Mouse (Mus musculus) c-Kit-negative CD71-positive TER-119-positive erythroid progenitor cells, embryonic 14.5 days (primary cell): ENCODE results near the gene Fen1.
A peak's percentile ranks its signal among the peaks of the same experiment; 100 is the strongest.
"Not testable (repeated sequence)": the region's sequence is repeated elsewhere in the genome, so short reads cannot be mapped to it uniquely, and the experiment has no call there.

Source experiments
- DNase-seq: peaks from one replicate; pipeline ENCODE4 v3.0.0-alpha.2; 2013; ENCODE audit warnings: low read depth, low spot score

The Fen1 gene

DNA sequence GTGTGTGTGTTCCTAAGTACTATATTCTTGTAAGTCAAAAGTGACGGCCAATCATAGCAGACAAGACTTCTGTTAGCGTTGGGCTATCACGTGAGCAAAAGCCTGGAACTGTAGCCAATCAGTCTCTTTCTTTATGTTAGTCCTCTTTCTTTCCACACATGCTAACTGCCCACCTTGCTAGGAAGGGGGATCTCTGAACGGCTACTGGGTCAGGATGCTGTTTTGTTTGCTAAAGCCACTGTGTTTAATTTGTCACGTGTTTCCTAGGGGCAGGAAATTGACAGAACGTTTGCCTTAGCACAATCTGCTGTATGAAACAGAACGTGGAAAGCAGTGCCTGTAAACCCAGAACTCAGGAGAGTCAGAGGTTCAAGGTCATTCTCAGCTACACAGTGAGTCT, 21.8 kb downstream of the Fen1 start:
- DNase-seq = no peak

DNA sequence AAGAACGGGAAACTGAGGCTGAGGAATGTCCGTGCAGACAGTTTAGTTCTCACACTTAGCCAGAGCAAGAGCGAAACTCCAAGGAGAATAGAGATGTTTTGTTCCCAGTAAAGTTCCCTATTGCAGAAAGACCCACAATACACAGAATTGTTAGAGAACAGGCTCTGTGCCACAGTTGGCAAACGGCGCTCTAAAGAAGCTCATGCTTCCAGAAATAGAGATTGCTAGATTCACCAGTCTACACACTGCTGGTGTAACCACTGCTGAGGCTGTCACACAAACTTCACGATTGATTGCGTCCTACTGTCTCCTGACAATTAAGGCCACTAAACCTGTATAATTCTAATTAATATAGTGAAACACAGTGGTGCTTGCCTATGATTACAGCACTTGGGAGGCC, 22.7 kb downstream of the Fen1 start:
- no peak for DNase-seq

GRCm38 (mm10) chr19:10176941-10177372, 27.0 kb downstream of the Fen1 start:
- no peak for DNase-seq

- no peak for DNase-seq
These were observed 27.5 kb downstream of the Fen1 start for GRCm38 (mm10) chr19:10176477-10176876.

- no peak for DNase-seq
These were observed 29.0 kb downstream of the Fen1 start for GRCm38 (mm10) chr19:10174956-10175355.

DNA sequence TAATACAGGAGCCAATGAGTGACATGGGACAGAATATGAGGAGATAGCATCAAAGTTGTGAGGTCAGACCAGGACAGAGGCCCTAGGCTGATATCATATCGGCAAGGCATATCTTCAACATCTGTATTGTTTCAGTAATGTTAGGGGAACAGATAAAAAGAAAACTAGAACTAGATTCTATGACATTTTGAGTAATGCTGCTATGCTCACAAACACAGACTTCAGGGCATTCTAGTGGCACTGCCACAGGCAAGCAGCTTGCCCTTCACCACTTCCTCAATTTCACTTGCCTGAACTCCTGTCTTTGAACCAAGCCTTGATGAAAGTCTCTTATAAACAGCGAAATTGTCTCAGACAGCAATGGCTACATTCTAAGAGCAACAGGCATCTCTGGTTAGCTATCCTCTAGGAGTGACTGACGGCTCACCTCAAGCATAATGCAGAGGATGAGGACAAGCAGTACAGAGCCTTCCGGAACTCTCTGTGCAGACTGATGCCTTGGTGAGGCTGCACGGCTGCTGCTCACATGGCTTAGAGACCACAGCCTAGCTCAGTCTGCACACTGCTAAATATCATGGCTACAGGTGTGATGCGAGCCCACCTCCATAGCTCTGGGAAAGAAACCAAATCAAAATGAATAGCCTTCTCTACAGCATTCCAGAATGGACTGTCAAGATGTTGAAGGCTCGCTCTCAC, 30.0 kb downstream of the Fen1 start:
- DNase-seq = no peak

GRCm38 (mm10) chr19:10173116-10173718, 30.8 kb downstream of the Fen1 start:
- peak; percentile 70 for DNase-seq

DNA sequence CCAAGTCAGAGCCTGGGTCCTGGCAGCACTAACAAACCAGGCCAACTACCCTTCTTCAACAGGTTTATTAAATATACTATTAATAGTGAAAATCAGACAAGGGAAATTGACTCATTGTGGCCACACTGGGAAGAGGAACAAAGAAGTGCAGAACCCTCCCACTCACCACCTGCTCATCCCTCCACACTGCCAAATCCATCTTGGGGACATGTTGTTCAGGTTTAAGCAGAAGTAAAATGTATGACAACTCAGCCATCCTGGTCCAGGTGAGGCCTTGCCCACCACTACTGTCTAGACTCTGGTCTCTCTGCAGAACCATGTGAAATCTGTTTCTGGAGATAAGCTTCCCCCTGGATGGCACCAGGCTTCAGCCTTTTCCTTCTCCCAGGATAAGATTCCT, 32.1 kb downstream of the Fen1 start:
- no peak for DNase-seq

- no peak for DNase-seq
These were observed 32.6 kb downstream of the Fen1 start for GRCm38 (mm10) chr19:10171359-10171758.

GRCm38 (mm10) chr19:10170466-10170865, 33.5 kb downstream of the Fen1 start:
- no peak for DNase-seq

- not testable (repeated sequence) for DNase-seq
These were observed 34.2 kb downstream of the Fen1 start for GRCm38 (mm10) chr19:10169692-10170330.

GRCm38 (mm10) chr19:10169179-10169578, 34.8 kb downstream of the Fen1 start:
- DNase-seq = no peak

DNA sequence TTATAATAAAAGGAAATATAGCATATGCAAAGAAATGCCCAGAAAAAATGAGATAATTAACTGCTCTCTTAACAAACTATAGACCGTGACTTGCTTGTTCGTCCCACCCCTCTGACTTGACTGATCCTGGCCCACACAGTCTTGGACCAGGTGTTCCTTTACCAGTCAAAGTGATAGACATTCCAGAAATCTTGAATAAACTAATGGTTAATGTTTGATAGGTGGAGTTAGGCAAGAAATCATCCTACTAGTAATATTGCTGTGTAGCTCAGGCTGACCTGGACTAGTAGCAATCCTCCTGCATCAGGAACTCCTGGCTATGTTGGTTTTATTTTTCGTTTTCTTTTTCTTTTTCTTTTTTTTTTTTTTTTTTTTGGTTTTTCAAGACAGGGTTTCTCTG, 35.5 kb downstream of the Fen1 start:
- no peak for DNase-seq

- DNase-seq = no peak
These were observed 36.0 kb downstream of the Fen1 start for GRCm38 (mm10) chr19:10167951-10168350.

- no peak for DNase-seq
These were observed 36.9 kb downstream of the Fen1 start for GRCm38 (mm10) chr19:10167112-10167511.

DNA sequence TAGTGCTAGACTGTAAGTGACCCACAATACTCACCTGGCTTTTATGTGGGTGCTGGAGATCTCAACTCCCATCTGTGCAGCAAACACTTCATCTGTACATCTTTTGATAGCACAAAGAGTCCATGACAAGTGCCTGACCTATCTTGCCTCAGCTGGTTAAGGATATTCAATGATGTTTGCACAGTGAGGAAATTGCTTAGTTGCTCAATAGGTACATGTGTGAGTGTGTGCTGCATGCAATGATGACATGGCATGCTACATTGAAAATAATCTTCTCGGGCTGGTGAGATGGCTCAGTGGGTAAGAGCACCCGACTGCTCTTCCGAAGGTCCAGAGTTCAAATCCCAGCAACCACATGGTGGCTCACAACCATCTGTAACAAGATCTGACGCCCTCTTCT, 38.0 kb downstream of the Fen1 start:
- not testable (repeated sequence) for DNase-seq

DNA sequence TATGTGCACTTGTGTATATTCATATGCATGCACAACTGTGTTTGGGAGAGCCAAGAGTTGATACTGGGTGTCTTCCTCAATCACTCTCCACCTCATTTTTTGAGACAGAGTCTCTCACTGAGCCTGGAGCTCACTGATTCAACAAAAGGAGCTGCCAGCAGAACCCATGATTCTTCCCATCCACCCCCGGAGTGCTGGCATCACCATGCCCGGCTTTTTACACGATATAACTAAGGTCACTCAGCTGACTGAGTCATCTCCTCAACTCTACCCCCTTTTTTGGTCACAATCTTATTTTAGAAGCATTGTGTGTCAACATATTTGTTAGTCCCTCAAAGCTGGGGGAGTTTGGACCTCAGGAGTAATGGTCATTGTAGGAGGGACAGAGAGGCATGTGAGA, 40.1 kb downstream of the Fen1 start:
- no peak for DNase-seq

DNA sequence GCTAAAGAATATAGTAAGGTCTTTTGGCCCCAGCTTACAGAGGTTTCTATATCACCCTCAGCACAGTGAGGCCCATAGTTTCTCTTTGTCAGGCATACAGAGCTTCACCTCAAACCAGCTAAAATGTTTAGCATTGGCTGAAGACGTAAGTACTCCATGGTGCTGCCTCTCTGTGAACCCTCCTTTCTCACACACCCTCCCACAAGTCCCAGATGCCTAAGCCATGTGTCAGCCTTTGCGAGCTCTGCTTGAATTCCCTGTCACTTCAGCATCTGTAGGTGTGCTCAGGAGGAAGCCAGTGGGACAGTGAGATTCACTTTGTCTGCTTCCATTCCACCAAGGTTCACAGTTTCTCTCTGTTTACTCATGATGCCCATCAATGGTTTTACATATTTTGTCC, 46.2 kb downstream of the Fen1 start:
- no peak for DNase-seq

- DNase-seq = no peak
These were observed 54.8 kb downstream of the Fen1 start for GRCm38 (mm10) chr19:10149189-10149588.
